Mouse (Mus musculus) embryonic facial prominence, embryonic 12.5 days (tissue): ENCODE measurements around the gene Gpr85. TPM values are rescaled to one million over a fixed set of nuclear protein-coding genes. Genes with fewer than 3 reads are reported as not detected.
"Not testable (repeated sequence)": the region's sequence is repeated elsewhere in the genome, so short reads cannot be mapped to it uniquely, and the experiment has no call there.

Experiments
- ATAC-seq: fragments of 200-750 bp; cut with Nextera tagmentation; 2 replicates; pipeline ENCODE4 v1.8.0; 2017; ENCODE audit not compliant: insufficient number of reproducible peaks, insufficient read depth, low FRiP score, low TSS enrichment
- H3K27ac ChIP-seq: fragments of 300-500 bp; sonication (generic); 2 replicates; pipeline ENCODE4 v1.5.1; 2016; ENCODE audit warnings: mild to moderate bottlenecking
- H3K27me3 ChIP-seq: fragments of 300-500 bp; sonication (generic); 2 replicates; pipeline ENCODE4 v1.6.1; 2016; ENCODE audit warnings: mild to moderate bottlenecking, moderate library complexity
- H3K36me3 ChIP-seq: fragments of 300-500 bp; sonication (generic); 2 replicates; pipeline ENCODE4 v1.6.1; 2016; ENCODE audit warnings: mild to moderate bottlenecking
- H3K4me1 ChIP-seq: fragments of 300-500 bp; sonication (generic); 2 replicates; pipeline ENCODE4 v1.6.1; 2016
- H3K4me2 ChIP-seq: fragments of 300-500 bp; sonication (generic); replicated peaks from 2 replicates; pipeline ENCODE4 v1.6.1; 2016; ENCODE audit warnings: mild to moderate bottlenecking, moderate library complexity
- H3K4me3 ChIP-seq: fragments of 300-500 bp; sonication (generic); 2 replicates; pipeline ENCODE4 v1.5.1; 2016; ENCODE audit warnings: mild to moderate bottlenecking
- H3K9ac ChIP-seq: fragments of 300-500 bp; sonication (generic); 2 replicates; pipeline ENCODE4 v1.6.1; 2016; ENCODE audit warnings: mild to moderate bottlenecking, moderate library complexity
- H3K9me3 ChIP-seq: fragments of 300-500 bp; sonication (generic); 2 replicates; pipeline ENCODE4 v1.6.1; 2016; ENCODE audit warnings: mild to moderate bottlenecking, moderate library complexity
- WGBS: fragments of 180-500 bp; shearing (Covaris S2); methylation state at CpG from one replicate; pipeline ENCODE4 v1.1.7; 2016; 5-methylcytosine and 5-hydroxymethylcytosine counted together
- polyA plus RNA-seq: library from polyadenylated mRNA; unstranded; fragments of >200 nt; fragmentation: Nextera tagmentation; extraction: Ambion mirVana; gene quantifications from 2 replicates; pipeline ENCODE4 v1.2.1, GENCODE M21; 2016

Gene Gpr85
- polyA plus RNA-seq, 1 experiment from 2014 or later: 11.3 TPM

DNA sequence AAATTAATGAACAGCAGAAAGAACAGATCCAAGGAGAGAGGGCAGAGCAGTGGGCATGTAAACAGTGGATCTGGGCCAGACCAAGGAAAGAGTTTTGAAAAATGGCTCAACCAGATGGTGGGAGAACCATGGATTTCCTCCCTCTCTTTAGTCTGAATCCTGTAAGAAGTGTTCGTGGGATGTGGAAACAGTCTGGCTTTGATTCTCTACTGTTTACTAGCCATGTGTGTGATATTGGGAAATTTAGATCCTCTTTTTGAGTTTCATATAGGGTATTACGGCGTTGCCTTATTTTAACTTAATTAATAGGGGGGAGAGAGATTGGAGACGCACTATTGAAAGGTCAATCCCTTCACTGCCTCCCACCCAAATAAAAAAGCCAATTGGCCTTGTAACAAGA is 13.5 kb upstream of the Gpr85 start:
- no peak for ATAC-seq
- Histone ChIP-seq H3K4me2 (no peak overlapping the region), H3K27ac (no peak overlapping the region), H3K4me1 (no peaks in the 10 kb centered on the region), H3K9ac (no peak overlapping the region), H3K4me3 (no peak overlapping the region), H3K36me3 (no peaks in the 10 kb centered on the region), H3K9me3 (no peaks in the 10 kb centered on the region), H3K27me3 (no peaks in the 10 kb centered on the region)
- 70% methylated on average over 4 of the region's 4 CpGs for WGBS

GRCm38 (mm10) chr6:13846031-13846430 is 6.3 kb upstream of the Gpr85 start:
- H3K9me3 ChIP-seq, H3K27me3 ChIP-seq, ATAC-seq, H3K36me3 ChIP-seq, H3K4me1 ChIP-seq, H3K4me3 ChIP-seq, H3K9ac ChIP-seq, H3K4me2 ChIP-seq, H3K27ac ChIP-seq: not testable (repeated sequence)
- WGBS: 96% methylated on average over 1 of the region's 1 CpGs

- H3K9me3 ChIP-seq: no peaks in the 10 kb centered on the region
- peak overlapping the region; percentile 63 for H3K4me3 ChIP-seq
- no peaks in the 10 kb centered on the region for H3K27me3 ChIP-seq
- H3K9ac ChIP-seq: peak overlapping the region; percentile 87
- WGBS: under 1% methylated on average over 41 of the region's 41 CpGs
- H3K4me2 ChIP-seq: peak overlapping the region; percentile 69
- no peaks in the 10 kb centered on the region for H3K36me3 ChIP-seq
- ATAC-seq: peak; percentile 87
- peak overlapping the region; percentile 86 for H3K27ac ChIP-seq
- H3K4me1 ChIP-seq: peaks cover 2% of the 10 kb centered on the region; the same call in 1 of the 2 replicates
Measured at GRCm38 (mm10) chr6:13838677-13839344, 931 bp downstream of the Gpr85 start.

- no peaks in the 10 kb centered on the region for H3K36me3 ChIP-seq
- H3K27ac ChIP-seq: peak overlapping the region; percentile 86
- peak overlapping the region; percentile 63 for H3K4me3 ChIP-seq
- WGBS: under 1% methylated on average over 19 of the region's 19 CpGs
- H3K9ac ChIP-seq: peak overlapping the region; percentile 87
- H3K9me3 ChIP-seq: no peaks in the 10 kb centered on the region
- ATAC-seq: peak; percentile 76; the same call in 1 of the 2 replicates
- no peaks in the 10 kb centered on the region for H3K27me3 ChIP-seq
- H3K4me1 ChIP-seq: peaks cover 2% of the 10 kb centered on the region; the same call in 1 of the 2 replicates
- H3K4me2 ChIP-seq: peak overlapping the region; percentile 69
Measured at GRCm38 (mm10) chr6:13837916-13838676, 1.6 kb downstream of the Gpr85 start.

DNA sequence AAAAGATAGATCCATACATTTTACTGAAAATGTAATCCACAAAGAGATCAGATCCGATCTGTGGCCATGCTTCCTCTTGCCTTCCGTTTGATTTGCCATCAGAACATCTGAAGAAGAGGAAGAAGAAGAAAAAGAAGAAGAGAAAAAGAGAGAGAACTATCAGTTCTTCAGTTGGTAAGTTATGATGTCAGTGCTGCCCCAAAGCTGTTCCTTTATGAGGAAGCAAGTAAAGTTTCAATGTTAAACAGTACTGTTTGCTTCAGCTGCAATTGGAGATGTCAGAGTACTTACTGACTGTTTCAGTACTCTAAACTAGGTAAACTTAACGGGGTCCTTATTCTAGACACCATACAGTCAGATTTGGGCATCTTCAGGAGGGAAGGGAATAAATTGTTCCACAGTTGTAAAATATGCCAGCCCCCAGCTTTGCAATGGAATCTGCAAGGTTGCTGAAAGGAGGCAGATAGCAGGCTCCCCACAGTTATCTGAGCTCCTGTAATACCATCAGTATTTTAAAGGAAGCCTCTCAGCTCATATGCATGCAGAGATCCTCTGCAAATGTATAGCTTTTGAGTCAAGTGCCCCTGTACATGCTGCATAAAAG is 2.7 kb downstream of the Gpr85 start:
- Histone ChIP-seq H3K4me2 (peak overlapping the region; percentile 69), H3K4me3 (peak overlapping the region; percentile 63), H3K36me3 (no peaks in the 10 kb centered on the region), H3K4me1 (peaks cover 2% of the 10 kb centered on the region; the same call in 1 of the 2 replicates), H3K9ac (no peak overlapping the region), H3K9me3 (no peaks in the 10 kb centered on the region), H3K27ac (no peak overlapping the region), H3K27me3 (no peaks in the 10 kb centered on the region)
- 71% methylated on average over 3 of the region's 3 CpGs for WGBS
- no peak for ATAC-seq

DNA sequence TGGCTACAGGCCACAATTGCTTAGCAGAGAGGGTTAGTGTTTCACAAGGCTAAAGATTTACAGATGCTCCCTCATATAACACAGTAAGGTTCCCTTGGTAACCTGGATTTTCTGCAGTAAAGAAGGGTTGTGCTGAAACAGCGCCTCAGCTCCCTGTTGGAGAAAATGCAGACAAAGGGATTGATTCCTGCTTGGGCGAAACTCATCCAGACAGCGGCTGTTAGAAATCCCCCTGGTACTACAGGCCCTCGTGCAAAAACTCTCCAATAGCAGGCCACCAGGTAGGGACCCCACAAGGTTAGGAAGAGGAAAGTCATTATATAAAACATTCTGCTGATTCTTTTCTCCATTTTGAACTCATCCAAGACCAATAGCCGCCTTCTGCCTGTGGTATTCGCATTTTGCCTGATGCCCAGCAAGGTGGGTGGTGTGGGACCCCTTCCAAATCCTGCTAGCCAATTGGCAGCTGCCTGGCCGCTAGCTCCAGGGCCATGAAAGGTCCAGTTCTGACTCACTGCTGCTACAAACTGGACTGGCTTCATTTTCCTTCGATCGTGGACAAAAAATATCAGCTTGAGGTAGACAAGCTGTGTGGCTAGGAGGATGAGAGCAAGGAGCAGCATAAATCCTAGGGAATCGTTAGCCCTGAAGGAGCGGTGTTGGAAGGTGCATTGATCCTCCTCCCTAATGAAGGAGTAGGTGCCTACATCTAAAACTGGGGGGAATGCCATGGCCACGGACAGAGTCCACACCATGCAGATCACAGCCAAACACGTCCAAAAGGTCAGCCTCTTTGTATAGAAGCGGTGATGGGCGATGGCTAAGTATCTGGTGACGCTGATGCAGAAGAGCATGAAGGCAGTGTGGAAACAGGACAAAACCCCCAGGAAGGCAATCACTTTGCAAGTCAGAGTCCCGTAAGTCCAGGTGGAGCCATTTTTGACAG is 3.7 kb downstream of the Gpr85 start:
- no peaks in the 10 kb centered on the region for H3K27me3 ChIP-seq
- no peak overlapping the region for H3K9ac ChIP-seq
- H3K4me1 ChIP-seq: peaks cover 2% of the 10 kb centered on the region; the same call in 1 of the 2 replicates
- peak overlapping the region; percentile 6; the same call in 1 of the 2 replicates for H3K4me2 ChIP-seq
- no peaks in the 10 kb centered on the region for H3K9me3 ChIP-seq
- 61% methylated on average over 17 of the region's 17 CpGs for WGBS
- no peak overlapping the region for H3K27ac ChIP-seq
- no peak overlapping the region for H3K4me3 ChIP-seq
- ATAC-seq: peak; percentile 16; the same call in 1 of the 2 replicates
- no peaks in the 10 kb centered on the region for H3K36me3 ChIP-seq

GRCm38 (mm10) chr6:13832770-13833169 is 7.0 kb downstream of the Gpr85 start:
- Histone ChIP-seq H3K4me2 (no peak overlapping the region), H3K27me3 (no peaks in the 10 kb centered on the region), H3K4me1 (peaks cover 2% of the 10 kb centered on the region; the same call in 1 of the 2 replicates), H3K4me3 (no peak overlapping the region), H3K9ac (no peak overlapping the region), H3K9me3 (no peaks in the 10 kb centered on the region), H3K27ac (no peak overlapping the region), H3K36me3 (no peaks in the 10 kb centered on the region)
- WGBS: 62% methylated on average over 2 of the region's 2 CpGs
- no peak for ATAC-seq

DNA sequence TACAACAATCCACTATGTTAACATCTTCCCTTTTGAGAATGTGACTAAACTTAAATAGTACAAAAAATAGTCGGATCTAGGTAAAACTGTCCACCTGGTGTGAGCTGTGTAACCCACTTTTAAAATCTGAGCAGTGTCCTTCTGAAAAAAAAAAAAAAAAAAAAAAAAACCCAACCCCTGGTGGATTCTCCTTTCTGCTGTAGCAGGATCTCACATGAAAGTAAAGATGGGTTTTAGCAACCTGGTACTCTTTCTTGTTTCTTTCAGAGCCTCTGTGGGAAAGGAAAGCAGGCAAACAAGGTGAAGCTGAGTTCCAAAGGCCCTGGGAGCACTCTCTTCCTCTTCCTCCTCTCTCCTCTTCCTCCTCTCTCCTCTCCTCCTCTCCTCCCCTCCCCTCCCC is 10.9 kb downstream of the Gpr85 start:
- Histone ChIP-seq H3K36me3 (no peaks in the 10 kb centered on the region), H3K27me3 (no peaks in the 10 kb centered on the region), H3K27ac (no peak overlapping the region), H3K4me2 (no peak overlapping the region), H3K4me1 (no peaks in the 10 kb centered on the region), H3K9me3 (no peaks in the 10 kb centered on the region), H3K4me3 (no peak overlapping the region), H3K9ac (no peak overlapping the region)
- no peak for ATAC-seq
- 72% methylated on average over 1 of the region's 1 CpGs for WGBS

DNA sequence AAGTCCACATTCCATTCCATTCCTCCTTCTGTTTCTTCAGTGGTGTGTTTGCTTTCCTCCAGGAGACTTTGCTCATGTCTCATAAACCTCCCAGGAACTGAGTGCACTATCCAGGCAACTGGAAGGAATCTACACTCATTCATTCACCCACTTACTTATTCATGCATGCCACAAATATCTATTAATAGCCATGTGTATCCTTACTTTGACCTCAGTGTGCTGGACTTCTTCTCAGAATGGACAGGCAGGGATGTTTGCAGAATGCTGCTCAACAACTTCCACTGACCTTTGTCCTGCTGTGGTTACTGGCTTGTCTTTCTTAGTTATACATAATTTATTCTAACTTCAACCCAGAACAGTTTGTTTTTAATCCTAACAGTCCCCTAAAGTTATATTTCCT is 23.1 kb downstream of the Gpr85 start:
- ATAC-seq: no peak
- Histone ChIP-seq H3K4me1 (no peaks in the 10 kb centered on the region), H3K9me3 (no peaks in the 10 kb centered on the region)

DNA sequence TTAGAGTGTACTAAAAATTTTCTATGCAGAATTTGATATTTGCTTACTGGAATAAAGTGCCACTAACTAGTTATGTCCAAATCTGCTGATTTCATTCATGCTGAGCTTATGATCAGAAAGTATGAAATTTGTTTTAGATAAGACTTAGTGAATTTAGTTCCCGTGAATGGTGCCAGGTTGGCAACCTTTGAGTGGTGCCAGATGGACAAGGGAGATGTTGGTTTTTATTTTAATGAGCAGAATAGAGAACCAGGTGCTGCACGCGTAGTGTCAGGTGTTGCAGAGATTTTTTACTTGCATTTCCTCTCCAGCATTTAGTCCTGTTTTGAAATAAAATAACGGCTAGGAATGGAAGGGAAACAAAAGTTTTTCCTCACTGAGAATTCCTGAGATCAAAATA is 27.6 kb downstream of the Gpr85 start:
- Histone ChIP-seq H3K9me3 (no peaks in the 10 kb centered on the region), H3K36me3 (no peaks in the 10 kb centered on the region), H3K4me3 (no peak overlapping the region), H3K27ac (no peak overlapping the region), H3K27me3 (no peaks in the 10 kb centered on the region), H3K9ac (no peak overlapping the region), H3K4me2 (no peak overlapping the region), H3K4me1 (no peaks in the 10 kb centered on the region)
- 81% methylated on average over 4 of the region's 4 CpGs for WGBS
- ATAC-seq: no peak

More for the DNA sequence above, 23.1 kb downstream of the Gpr85 start:
- H3K36me3 ChIP-seq: no peaks in the 10 kb centered on the region
- no peak overlapping the region for H3K4me3 ChIP-seq
- H3K27ac ChIP-seq: no peak overlapping the region
- H3K9ac ChIP-seq: no peak overlapping the region
- H3K27me3 ChIP-seq: no peaks in the 10 kb centered on the region
- H3K4me2 ChIP-seq: no peak overlapping the region

- no peak overlapping the region for H3K4me3 ChIP-seq
- no peak overlapping the region for H3K4me2 ChIP-seq
- H3K4me1 ChIP-seq: no peaks in the 10 kb centered on the region
- no peak overlapping the region for H3K9ac ChIP-seq
- H3K27ac ChIP-seq: no peak overlapping the region
- H3K9me3 ChIP-seq: no peaks in the 10 kb centered on the region
- WGBS: 63% methylated on average over 7 of the region's 7 CpGs
- no peak for ATAC-seq
- no peaks in the 10 kb centered on the region for H3K27me3 ChIP-seq
- H3K36me3 ChIP-seq: no peaks in the 10 kb centered on the region
Measured at GRCm38 (mm10) chr6:13800071-13800470, 39.7 kb downstream of the Gpr85 start.
